Mouse (Mus musculus): Measurements from ENCODE around the gene Adamts9. TPM values are rescaled to one million over a fixed set of nuclear protein-coding genes. Genes with fewer than 3 reads are reported as not detected.
A peak's percentile ranks its signal among the peaks of the same experiment; 100 is the strongest.

The Adamts9 gene
- polyA plus RNA-seq (2014; fragmentation: Nextera tagmentation; extraction: Ambion mirVana): 1.1 TPM in 2 replicates

DNA sequence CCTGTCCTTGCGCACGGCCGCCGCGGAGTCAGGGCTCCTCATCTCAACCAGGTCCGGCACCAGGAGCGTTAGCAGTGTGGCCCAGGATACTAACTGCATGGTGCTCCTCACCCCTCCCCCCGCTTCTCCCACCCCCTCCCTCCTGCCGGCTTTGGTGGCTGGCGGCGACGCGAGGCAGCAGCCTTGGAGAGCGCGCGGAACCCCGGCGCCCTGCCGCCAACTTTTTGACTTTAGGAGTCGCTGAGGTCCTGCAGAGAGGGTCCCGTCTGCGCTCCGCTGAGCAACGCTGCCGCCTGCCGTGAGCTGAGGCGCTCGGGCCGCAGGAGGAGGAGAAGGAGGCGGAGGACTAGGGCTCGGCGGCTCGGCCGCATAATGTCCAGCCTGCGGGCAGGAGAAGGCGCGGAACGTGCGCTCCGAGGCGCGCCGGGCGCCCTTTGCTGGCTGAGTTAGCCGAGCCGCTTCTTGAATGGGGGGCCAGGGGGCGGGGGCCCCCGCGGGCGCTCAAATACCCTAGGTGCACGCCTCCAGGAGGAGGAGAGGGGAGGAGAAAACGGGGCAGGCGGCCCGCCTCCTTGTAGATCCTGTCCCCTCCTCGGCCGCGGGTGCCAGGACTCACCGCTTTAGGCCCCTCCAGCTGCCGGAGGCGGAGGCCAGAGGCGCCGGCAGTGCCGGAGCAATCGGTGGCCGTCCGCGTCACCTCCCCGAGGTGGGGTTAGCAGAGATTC, at the start of gene Adamts9:
Gene Adamts9, minus strand, starts transcription at position 436 of the 725 bp plus-strand sequence.
- peak within 1 kb of the TSS; percentile 83 for H3K4me2 ChIP-seq
- DNase-seq (ENCODE audit: low spot score, missing footprints) (peak; percentile 97), ATAC-seq (ENCODE audit: low FRiP score) (peak; percentile 69)
- peaks cover 50% of the 10 kb centered on the region for H3K27me3 ChIP-seq (ENCODE audit: control insufficient read depth, insufficient read depth, low read length)
- H3K9ac ChIP-seq (ENCODE audit: low read length): peak within 1 kb of the TSS; percentile 58
- H3K27ac ChIP-seq (ENCODE audit: low read depth, low read length): no peak within 1 kb of the TSS
- peaks cover 6% of the 10 kb centered on the region; the same call in 1 of the 2 replicates for H3K9me3 ChIP-seq (ENCODE audit: control insufficient read depth, low read length)
- no peaks in the 10 kb centered on the region for H3K36me3 ChIP-seq (ENCODE audit: control insufficient read depth, insufficient read depth, low read length)
- peaks cover 14% of the 10 kb centered on the region for H3K4me1 ChIP-seq (ENCODE audit: control insufficient read depth, insufficient read depth, low read length)
- peak within 1 kb of the TSS; percentile 49 for H3K4me3 ChIP-seq (ENCODE audit: low read depth, low read length)
- 0% methylated on average over 65 of the region's 68 CpGs for WGBS

DNA sequence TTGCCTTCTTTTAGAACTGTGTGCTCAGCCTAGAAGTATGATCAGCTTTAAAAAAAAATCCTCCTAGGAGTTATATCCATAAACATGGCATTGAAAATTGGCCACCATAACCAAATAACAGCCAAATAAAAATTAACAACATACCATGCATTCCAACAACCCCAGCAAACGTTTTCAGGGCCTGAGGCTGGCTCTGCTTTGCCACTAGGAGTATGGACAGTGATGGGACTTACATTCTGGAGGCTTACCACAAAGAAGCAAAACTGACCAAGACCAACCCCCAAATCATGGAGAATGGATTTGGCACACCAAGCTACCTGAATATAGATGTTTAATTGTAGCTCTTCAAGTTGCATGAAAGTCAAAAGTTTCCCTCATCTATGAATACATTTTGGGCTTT, 48.3 kb upstream of the Adamts9 start:
- Histone ChIP-seq H3K4me2 (no peak overlapping the region), H3K4me3 (ENCODE audit: low read depth, low read length) (no peak overlapping the region), H3K36me3 (ENCODE audit: control insufficient read depth, insufficient read depth, low read length) (no peaks in the 10 kb centered on the region), H3K9ac (ENCODE audit: low read length) (no peak overlapping the region), H3K27me3 (ENCODE audit: control insufficient read depth, insufficient read depth, low read length) (no peaks in the 10 kb centered on the region), H3K9me3 (ENCODE audit: control insufficient read depth, low read length) (no peaks in the 10 kb centered on the region), H3K4me1 (ENCODE audit: control insufficient read depth, insufficient read depth, low read length) (no peaks in the 10 kb centered on the region), H3K27ac (ENCODE audit: low read depth, low read length) (no peak overlapping the region)
- DNase-seq (ENCODE audit: low spot score, missing footprints) (no peak), ATAC-seq (ENCODE audit: low FRiP score) (no peak)
- WGBS: 45% methylated on average over 1 of the region's 1 CpGs

DNA sequence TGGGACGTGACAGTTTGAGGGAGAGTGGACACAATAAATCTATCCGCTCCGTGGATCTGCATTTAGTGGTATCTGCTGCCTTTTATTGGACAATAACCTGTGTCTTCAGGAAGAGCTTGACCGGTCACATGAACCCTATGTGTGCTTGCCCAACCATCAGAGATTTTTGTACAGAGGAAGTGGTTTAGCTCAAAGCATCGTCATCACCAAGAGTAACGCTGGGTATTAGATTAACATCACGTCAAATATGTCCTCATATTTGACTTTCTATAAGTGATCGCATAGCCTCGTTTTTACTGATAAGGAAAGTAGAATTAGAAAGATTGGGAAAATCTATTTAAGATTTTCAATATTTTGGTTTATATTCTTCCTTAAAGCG, 45.3 kb upstream of the Adamts9 start:
- no peak overlapping the region for H3K4me3 ChIP-seq (ENCODE audit: low read depth, low read length)
- no peak overlapping the region for H3K4me2 ChIP-seq
- H3K27me3 ChIP-seq (ENCODE audit: control insufficient read depth, insufficient read depth, low read length): no peaks in the 10 kb centered on the region
- no peak overlapping the region for H3K27ac ChIP-seq (ENCODE audit: low read depth, low read length)
- DNase-seq (ENCODE audit: low spot score, missing footprints): no peak
- H3K36me3 ChIP-seq (ENCODE audit: control insufficient read depth, insufficient read depth, low read length): no peaks in the 10 kb centered on the region
- no peak for ATAC-seq (ENCODE audit: low FRiP score)
- no peak overlapping the region for H3K9ac ChIP-seq (ENCODE audit: low read length)
- no peaks in the 10 kb centered on the region for H3K4me1 ChIP-seq (ENCODE audit: control insufficient read depth, insufficient read depth, low read length)
- no peaks in the 10 kb centered on the region for H3K9me3 ChIP-seq (ENCODE audit: control insufficient read depth, low read length)
- 89% methylated on average over 10 of the region's 10 CpGs for WGBS

DNA sequence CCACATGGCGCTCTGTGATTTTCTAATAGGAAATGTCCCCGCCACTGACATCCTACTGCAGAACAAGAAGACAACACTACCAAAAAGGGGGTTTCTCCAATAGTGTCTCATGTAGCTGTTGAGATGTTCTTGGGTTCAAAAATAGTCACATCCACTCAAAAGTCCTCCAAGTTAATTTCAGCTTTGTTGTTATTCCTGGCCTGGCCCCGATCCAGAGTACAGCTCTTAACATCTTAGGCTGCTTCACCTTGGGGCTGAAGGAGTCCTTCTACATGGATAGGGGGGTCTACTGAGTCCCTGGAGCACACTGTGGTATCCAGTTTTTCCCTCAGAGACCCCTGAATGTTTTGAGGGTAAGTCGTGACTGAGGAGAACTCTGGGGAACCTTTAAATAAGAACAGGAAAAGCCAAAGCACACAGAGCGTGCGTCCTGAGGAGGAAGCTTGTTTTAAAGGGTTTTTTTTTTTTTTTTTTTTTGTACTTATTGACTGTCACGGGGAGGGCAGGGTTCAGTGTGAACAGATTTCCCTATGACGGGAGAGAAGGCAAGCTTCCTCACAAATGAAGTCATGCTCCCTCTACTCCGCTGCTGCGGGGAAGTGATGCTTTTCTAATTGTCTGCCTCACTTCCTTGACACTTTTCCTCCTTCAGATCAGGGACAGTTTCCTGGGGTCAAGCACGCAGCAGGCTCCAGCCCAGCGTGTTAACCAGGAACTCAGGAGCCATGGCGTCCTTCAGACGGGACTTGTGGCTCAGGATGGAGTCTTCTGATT, 44.7 kb upstream of the Adamts9 start:
- ATAC-seq (ENCODE audit: low FRiP score) (no peak), DNase-seq (ENCODE audit: low spot score, missing footprints) (no peak)
- H3K4me2 ChIP-seq: no peak overlapping the region
- no peak overlapping the region for H3K4me3 ChIP-seq (ENCODE audit: low read depth, low read length)
- no peaks in the 10 kb centered on the region for H3K4me1 ChIP-seq (ENCODE audit: control insufficient read depth, insufficient read depth, low read length)
- no peak overlapping the region for H3K9ac ChIP-seq (ENCODE audit: low read length)
- H3K27ac ChIP-seq (ENCODE audit: low read depth, low read length): no peak overlapping the region
- H3K9me3 ChIP-seq (ENCODE audit: control insufficient read depth, low read length): no peaks in the 10 kb centered on the region
- WGBS: 84% methylated on average over 14 of the region's 14 CpGs
- H3K27me3 ChIP-seq (ENCODE audit: control insufficient read depth, insufficient read depth, low read length): no peaks in the 10 kb centered on the region
- H3K36me3 ChIP-seq (ENCODE audit: control insufficient read depth, insufficient read depth, low read length): no peaks in the 10 kb centered on the region

DNA sequence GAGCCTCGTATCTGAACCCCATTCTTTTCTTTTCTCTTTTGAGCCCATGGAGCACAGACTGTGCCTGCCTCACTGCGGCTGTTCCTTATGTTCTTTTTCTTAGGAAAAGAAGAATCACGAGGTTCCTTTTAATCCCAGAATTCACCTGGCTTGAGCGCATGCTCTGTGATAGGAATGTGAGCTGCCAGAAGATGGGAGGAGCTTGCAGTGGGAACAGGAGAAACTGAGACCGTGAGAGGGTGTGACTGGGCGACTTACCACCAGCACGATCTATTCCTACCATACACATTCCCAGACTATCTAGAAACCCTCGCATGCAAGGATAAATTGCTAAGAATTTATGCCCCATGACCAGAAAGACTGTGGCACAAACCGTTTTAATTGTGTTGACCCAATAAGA, 44.1 kb upstream of the Adamts9 start:
- DNase-seq (ENCODE audit: low spot score, missing footprints): no peak
- Histone ChIP-seq H3K36me3 (ENCODE audit: control insufficient read depth, insufficient read depth, low read length) (no peaks in the 10 kb centered on the region), H3K27ac (ENCODE audit: low read depth, low read length) (no peak overlapping the region), H3K9ac (ENCODE audit: low read length) (no peak overlapping the region), H3K9me3 (ENCODE audit: control insufficient read depth, low read length) (no peaks in the 10 kb centered on the region), H3K4me1 (ENCODE audit: control insufficient read depth, insufficient read depth, low read length) (no peaks in the 10 kb centered on the region), H3K27me3 (ENCODE audit: control insufficient read depth, insufficient read depth, low read length) (no peaks in the 10 kb centered on the region), H3K4me2 (no peak overlapping the region), H3K4me3 (ENCODE audit: low read depth, low read length) (no peak overlapping the region)
- WGBS: 86% methylated on average over 9 of the region's 9 CpGs
- ATAC-seq (ENCODE audit: low FRiP score): no peak

DNA sequence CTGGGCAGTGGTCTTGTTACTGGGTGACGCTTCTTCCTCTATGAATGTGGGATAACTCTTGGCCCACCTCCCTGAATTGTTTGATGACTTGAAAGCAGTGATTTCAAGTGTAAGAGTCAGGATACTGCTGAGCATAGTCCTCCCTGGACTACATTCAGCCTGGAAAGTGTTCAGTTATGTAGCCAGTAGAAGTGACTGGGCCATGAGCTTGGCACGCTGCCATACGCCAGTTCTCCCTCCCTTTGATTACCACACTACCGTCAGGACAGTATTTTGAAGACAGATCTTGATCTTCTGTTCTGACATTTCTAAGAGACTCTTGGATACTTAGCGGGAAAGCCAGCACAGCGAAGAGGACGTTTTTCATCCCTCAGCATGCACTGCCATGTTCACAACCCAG, 40.1 kb upstream of the Adamts9 start:
- Histone ChIP-seq H3K36me3 (ENCODE audit: control insufficient read depth, insufficient read depth, low read length) (no peaks in the 10 kb centered on the region), H3K9ac (ENCODE audit: low read length) (no peak overlapping the region), H3K4me3 (ENCODE audit: low read depth, low read length) (no peak overlapping the region), H3K9me3 (ENCODE audit: control insufficient read depth, low read length) (no peaks in the 10 kb centered on the region), H3K4me1 (ENCODE audit: control insufficient read depth, insufficient read depth, low read length) (no peaks in the 10 kb centered on the region), H3K27ac (ENCODE audit: low read depth, low read length) (no peak overlapping the region), H3K4me2 (no peak overlapping the region), H3K27me3 (ENCODE audit: control insufficient read depth, insufficient read depth, low read length) (no peaks in the 10 kb centered on the region)
- no peak for DNase-seq (ENCODE audit: low spot score, missing footprints)
- no peak for ATAC-seq (ENCODE audit: low FRiP score)
- 91% methylated on average over 7 of the region's 7 CpGs for WGBS

DNA sequence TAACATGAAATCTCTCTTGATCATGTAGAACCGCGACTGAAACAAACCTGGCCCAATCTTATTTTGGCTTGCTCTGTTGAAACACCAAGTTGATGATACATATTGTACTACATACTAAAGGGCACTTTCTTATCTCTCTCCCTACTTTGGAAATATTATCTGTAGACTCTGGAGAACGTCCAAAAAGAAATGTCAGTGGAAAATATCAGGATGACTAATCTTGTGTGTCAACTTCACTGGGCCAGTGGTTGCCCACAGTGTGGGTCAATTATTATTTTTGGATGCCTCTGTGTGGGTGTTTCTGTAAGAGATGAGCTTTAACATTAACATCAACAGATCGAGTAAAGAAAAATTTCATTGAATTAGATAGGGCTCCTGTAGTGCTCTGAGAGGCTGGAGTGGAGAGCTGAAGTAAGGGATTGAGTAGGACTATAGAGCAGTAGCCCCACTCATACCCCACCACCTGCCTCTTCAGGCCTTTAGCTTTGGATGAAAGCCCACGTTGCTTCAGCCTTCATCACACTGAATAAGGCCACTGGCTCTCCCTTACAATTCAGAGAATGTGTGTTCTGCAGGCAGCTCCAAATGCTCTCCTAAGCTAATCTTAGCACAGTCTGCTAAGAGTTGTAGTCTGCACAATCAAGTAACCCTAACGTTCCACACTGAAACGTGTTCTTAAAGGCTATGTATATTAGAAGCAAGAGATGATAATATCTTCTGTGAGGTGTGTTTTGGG, 38.3 kb upstream of the Adamts9 start:
- Histone ChIP-seq H3K9ac (ENCODE audit: low read length) (no peak overlapping the region), H3K27ac (ENCODE audit: low read depth, low read length) (no peak overlapping the region), H3K4me3 (ENCODE audit: low read depth, low read length) (no peak overlapping the region), H3K27me3 (ENCODE audit: control insufficient read depth, insufficient read depth, low read length) (no peaks in the 10 kb centered on the region), H3K9me3 (ENCODE audit: control insufficient read depth, low read length) (no peaks in the 10 kb centered on the region), H3K36me3 (ENCODE audit: control insufficient read depth, insufficient read depth, low read length) (no peaks in the 10 kb centered on the region), H3K4me2 (no peak overlapping the region), H3K4me1 (ENCODE audit: control insufficient read depth, insufficient read depth, low read length) (no peaks in the 10 kb centered on the region)
- 85% methylated on average over 7 of the region's 7 CpGs for WGBS
- DNase-seq (ENCODE audit: low spot score, missing footprints): no peak
- ATAC-seq (ENCODE audit: low FRiP score): no peak

DNA sequence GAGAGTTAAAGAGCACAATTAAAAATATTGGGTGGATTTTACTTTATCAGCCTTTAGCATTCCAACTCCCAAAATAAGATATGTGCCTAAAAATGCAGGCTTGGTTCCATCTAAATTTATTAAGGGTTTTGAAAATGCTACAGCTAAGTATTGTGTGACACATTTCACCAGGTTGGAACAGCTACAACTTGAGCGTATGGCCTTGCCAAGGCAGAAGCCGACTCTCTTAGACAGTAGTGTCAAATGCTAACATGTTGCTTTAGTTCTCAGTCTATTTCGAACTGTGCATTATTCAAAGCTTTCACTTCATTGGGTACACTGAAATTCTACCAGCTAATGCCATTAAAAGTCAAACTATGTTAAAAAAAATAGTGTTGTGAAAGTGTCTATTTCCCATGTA, 30.0 kb upstream of the Adamts9 start:
- DNase-seq (ENCODE audit: low spot score, missing footprints): no peak
- H3K27me3 ChIP-seq (ENCODE audit: control insufficient read depth, insufficient read depth, low read length): no peaks in the 10 kb centered on the region
- no peaks in the 10 kb centered on the region for H3K4me1 ChIP-seq (ENCODE audit: control insufficient read depth, insufficient read depth, low read length)
- H3K9ac ChIP-seq (ENCODE audit: low read length): no peak overlapping the region
- H3K9me3 ChIP-seq (ENCODE audit: control insufficient read depth, low read length): no peaks in the 10 kb centered on the region
- H3K36me3 ChIP-seq (ENCODE audit: control insufficient read depth, insufficient read depth, low read length): no peaks in the 10 kb centered on the region
- no peak for ATAC-seq (ENCODE audit: low FRiP score)
- WGBS: 94% methylated on average over 3 of the region's 3 CpGs
- H3K4me3 ChIP-seq (ENCODE audit: low read depth, low read length): no peak overlapping the region
- H3K4me2 ChIP-seq: no peak overlapping the region
- no peak overlapping the region for H3K27ac ChIP-seq (ENCODE audit: low read depth, low read length)

DNA sequence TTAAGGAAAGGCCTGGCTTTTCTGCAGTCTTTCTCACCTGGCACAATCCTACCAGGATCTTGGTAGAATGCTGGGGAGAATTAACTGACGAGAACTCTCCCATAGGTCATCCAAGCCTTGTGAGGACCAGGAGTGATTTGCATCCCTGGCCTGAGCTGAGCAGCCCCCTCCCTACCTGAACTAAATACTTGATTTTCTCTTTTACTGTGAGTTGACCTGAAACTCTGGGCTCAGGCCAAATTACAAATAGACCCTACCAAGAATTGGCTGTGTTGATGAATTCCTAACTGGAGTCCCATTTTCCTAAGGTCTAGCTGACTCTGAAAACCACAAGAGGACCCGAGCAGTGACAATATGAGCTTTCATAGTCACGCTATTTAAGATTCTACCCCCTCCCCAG, 25.4 kb upstream of the Adamts9 start:
- Histone ChIP-seq H3K4me3 (ENCODE audit: low read depth, low read length) (no peak overlapping the region), H3K4me1 (ENCODE audit: control insufficient read depth, insufficient read depth, low read length) (no peaks in the 10 kb centered on the region), H3K36me3 (ENCODE audit: control insufficient read depth, insufficient read depth, low read length) (no peaks in the 10 kb centered on the region), H3K9me3 (ENCODE audit: control insufficient read depth, low read length) (no peaks in the 10 kb centered on the region), H3K27me3 (ENCODE audit: control insufficient read depth, insufficient read depth, low read length) (no peaks in the 10 kb centered on the region), H3K9ac (ENCODE audit: low read length) (no peak overlapping the region), H3K4me2 (no peak overlapping the region), H3K27ac (ENCODE audit: low read depth, low read length) (no peak overlapping the region)
- DNase-seq (ENCODE audit: low spot score, missing footprints) (no peak), ATAC-seq (ENCODE audit: low FRiP score) (no peak)
- WGBS: 80% methylated on average over 3 of the region's 3 CpGs
